Mouse (Mus musculus) T-helper 1 cell (primary cell): Measurements from ENCODE around the gene Slc35e3.

Experiments
- in situ Hi-C: fragments of 300-600 bp; cut with MboI, MseI; formaldehyde crosslinking; loops from one replicate; pipeline ENCODE4 v1.15.1; 2025; ENCODE audit warnings: high pct_unique_total_duplicates

The Slc35e3 gene

GRCm38 (mm10) chr10:117685849-117686591, 60.1 kb downstream of the Slc35e3 start:
- in situ Hi-C loops: no loop called here

- in situ Hi-C loops: no loop called here
These were observed 60.9 kb downstream of the Slc35e3 start for GRCm38 (mm10) chr10:117685171-117685848.

GRCm38 (mm10) chr10:117684298-117685170, 61.6 kb downstream of the Slc35e3 start:
- in situ Hi-C loops: no loop called here

GRCm38 (mm10) chr10:117683734-117684037, 62.5 kb downstream of the Slc35e3 start:
- in situ Hi-C loops: no loop called here
